Comparison of ENCODE assay signal across 8 mouse cellular contexts in the genomic region with DNA sequence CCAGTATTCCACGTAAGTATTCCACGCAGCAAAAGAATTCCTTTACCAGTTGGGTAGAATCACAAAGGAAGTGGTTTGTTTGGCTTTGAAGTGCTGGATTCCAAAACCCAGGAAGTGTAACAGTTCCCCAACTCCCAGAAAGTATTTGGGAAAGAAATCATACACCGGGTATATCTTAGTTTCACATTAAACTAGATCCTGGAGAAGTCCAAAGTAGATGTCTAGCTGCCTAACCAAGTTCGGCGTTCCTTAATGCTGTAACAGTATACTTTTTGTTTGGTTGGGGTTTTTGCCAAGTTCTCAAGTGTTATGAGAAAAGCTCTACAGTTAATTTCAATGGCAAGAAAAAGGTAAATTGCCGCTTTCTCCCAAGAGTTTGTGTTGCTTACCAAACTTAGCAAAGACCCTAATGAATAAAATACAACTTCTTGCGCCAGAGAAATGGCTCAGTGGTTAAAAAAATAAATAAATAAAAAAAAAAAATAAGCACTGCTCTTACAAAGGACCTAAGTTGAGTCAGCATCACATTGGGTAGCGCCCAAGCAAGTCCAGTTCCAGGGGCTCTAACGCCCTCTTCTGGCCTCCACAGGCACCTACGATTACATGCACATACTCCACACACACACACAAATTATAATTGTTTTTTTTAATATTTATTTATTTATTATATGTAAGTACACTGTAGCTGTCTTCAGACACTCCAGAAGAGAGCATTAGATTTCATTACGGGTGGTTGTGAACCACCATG. TPM values are rescaled to one million over a fixed set of nuclear protein-coding genes. Genes with fewer than 3 reads are reported as not detected.
A peak's percentile ranks its signal among the peaks of the same experiment; 100 is the strongest.
DNase-seq lines count a peak whose midpoint lies in the region; ATAC-seq lines count a peak whose summit lies in the region.

No protein-coding gene starts in this region.

- H3K36me3 ChIP-seq in kidney, embryonic 15.5 days, result peaks cover 30% of the 10 kb centered on the region

- DNase-seq in gastrocnemius, adult 18-20 months (ENCODE audit: low spot score), result peak; percentile 10
- no peak for DNase-seq in gastrocnemius, postnatal 25 days
- peak; percentile 47 for DNase-seq in ZHBTc4 (ENCODE audit: low read depth, low spot score)
- peak; percentile 48 for DNase-seq in lung, postnatal 25 days (ENCODE audit: low spot score)
- DNase-seq in right cerebral cortex, adult 2 months (ENCODE audit: low spot score in 2 of 2), result no peak

- 38% methylated on average over 11 of the region's 11 CpGs for WGBS in kidney, embryonic 15.5 days

- no peaks in the 10 kb centered on the region for H3K9me3 ChIP-seq in kidney, embryonic 15.5 days (replicated peaks)

- peaks cover 23% of the 10 kb centered on the region for H3K4me1 ChIP-seq in kidney, embryonic 15.5 days

- no peaks in the 10 kb centered on the region for H3K27me3 ChIP-seq in kidney, embryonic 15.5 days

- peak overlapping the region; percentile 88 for H3K4me3 ChIP-seq in kidney, embryonic 15.5 days (replicated peaks)

- 0 out of 2 replicates have a peak, but pooled peaks have one; percentile 22 for ATAC-seq in granulocyte monocyte progenitor cell, adult 5-6 weeks (replicated peaks; ENCODE audit: poor library complexity, severe bottlenecking)
- no peak for ATAC-seq in kidney, embryonic 15.5 days (replicated peaks; ENCODE audit: low FRiP score)
- no peak for ATAC-seq in activated CD4-positive, CD25-positive, alpha-beta regulatory T cell, adult 4 months

- peak overlapping the region; percentile 92 for H3K9ac ChIP-seq in kidney, embryonic 15.5 days

- peak overlapping the region; percentile 99 for H3K27ac ChIP-seq in kidney, embryonic 15.5 days

- peak overlapping the region; percentile 87 for H3K4me2 ChIP-seq in kidney, embryonic 15.5 days

RNA-seq across cellular contexts. Expression of gene Memo1, which starts 0.9 kb away (rescaled TPM):
- total RNA-seq in gastrocnemius, adult 18-20 months (2021), result 10 to 100 TPM; 46.8 to 51.8 TPM
- 10 to 100 TPM; 50.8 to 58.1 TPM for total RNA-seq in gastrocnemius, postnatal 25 days (2021)
- 83.0 and 92.0 TPM in 2 replicates for total RNA-seq in granulocyte monocyte progenitor cell, adult 5-6 weeks (2014; fragmentation: Nextera tagmentation)
- total RNA-seq in granulocyte monocyte progenitor cell, adult 5-6 weeks (2017), result 97.9 and 115 TPM in 2 replicates
- 77.4 and 81.7 TPM in 2 replicates for polyA plus RNA-seq in kidney, embryonic 15.5 days (2015; fragmentation: Nextera tagmentation; extraction: Ambion mirVana)
- 10 to 100 TPM; 53.5 to 61.0 TPM for polyA plus RNA-seq in activated CD4-positive, CD25-positive, alpha-beta regulatory T cell, adult 4 months (2017; shearing (Covaris generic))

RNA-seq across cellular contexts. Expression of gene Dpy30, which starts 27.5 kb away (rescaled TPM):
- 10 to 100 TPM; 48.9 to 51.5 TPM for total RNA-seq in gastrocnemius, adult 18-20 months (2021)
- total RNA-seq in gastrocnemius, postnatal 25 days (2021), result 10 to 100 TPM; 47.1 to 50.6 TPM
- total RNA-seq in granulocyte monocyte progenitor cell, adult 5-6 weeks (2014; fragmentation: Nextera tagmentation), result 207 and 255 TPM in 2 replicates
- 171 and 231 TPM in 2 replicates for total RNA-seq in granulocyte monocyte progenitor cell, adult 5-6 weeks (2017)
- polyA plus RNA-seq in kidney, embryonic 15.5 days (2015; fragmentation: Nextera tagmentation; extraction: Ambion mirVana), result 237 and 269 TPM in 2 replicates
- 100 to 1,000 TPM; 144 to 156 TPM for polyA plus RNA-seq in activated CD4-positive, CD25-positive, alpha-beta regulatory T cell, adult 4 months (2017; shearing (Covaris generic))

RNA-seq across cellular contexts. Expression of gene Spast, which starts 42.5 kb away (rescaled TPM):
- 10 to 100 TPM; 45.0 to 46.1 TPM for total RNA-seq in gastrocnemius, adult 18-20 months (2021)
- 10 to 100 TPM; 40.0 to 42.5 TPM for total RNA-seq in gastrocnemius, postnatal 25 days (2021)
- 27.3 and 28.8 TPM in 2 replicates for total RNA-seq in granulocyte monocyte progenitor cell, adult 5-6 weeks (2014; fragmentation: Nextera tagmentation)
- total RNA-seq in granulocyte monocyte progenitor cell, adult 5-6 weeks (2017), result 54.7 and 70.0 TPM in 2 replicates
- polyA plus RNA-seq in kidney, embryonic 15.5 days (2015; fragmentation: Nextera tagmentation; extraction: Ambion mirVana), result 13.0 and 14.4 TPM in 2 replicates
- 10 to 100 TPM in 1 of 2 experiments, 1 to 10 TPM in 1; 8.9 to 10.1 TPM for polyA plus RNA-seq in activated CD4-positive, CD25-positive, alpha-beta regulatory T cell, adult 4 months (2017; shearing (Covaris generic))

Comparison
In these comparisons a context has a peak if more than half of its experiments do, and no peak if none do; other contexts are left out.
1. DNase-seq: peak in gastrocnemius, adult 18-20 months (single experiment), ZHBTc4 (single experiment) and lung, postnatal 25 days (single experiment); none in gastrocnemius, postnatal 25 days (single experiment) and right cerebral cortex, adult 2 months (0 of 2).